Mouse (Mus musculus) ES-E14 (cell line): ENCODE measurements around the gene Tfpt.

ENCODE experiments used
- CHD2 ChIP-seq: IDR thresholded peaks from 2 replicates; pipeline ENCODE4 v1.6.1; 2014; ENCODE audit warnings: mild to moderate bottlenecking, low read depth, low read length, inconsistent platforms
- MAFK ChIP-seq: IDR thresholded peaks from 2 replicates; pipeline ENCODE4 v1.6.1; 2014; ENCODE audit warnings: mild to moderate bottlenecking, low read depth, low read length, inconsistent platforms; ENCODE audit not compliant: insufficient read depth
- ZC3H11A ChIP-seq: IDR thresholded peaks from 2 replicates; pipeline ENCODE4 v1.6.1; 2012; ENCODE audit warnings: low read depth, mild to moderate bottlenecking, inconsistent platforms, low read length, borderline replicate concordance

GRCm38 (mm10) chr7:3665215-3666114 lies 35.7 kb upstream of the Tfpt start, which contains the start of gene Leng1:
- peak; percentile 89 for TF ChIP-seq CHD2
- TF ChIP-seq MAFK = no peak
- no peak for TF ChIP-seq ZC3H11A
